Mouse (Mus musculus) telencephalon, adult 2 months (tissue): ENCODE results near the gene Krt75.
A peak's percentile ranks its signal among the peaks of the same experiment; 100 is the strongest.

ENCODE experiments used
- DNase-seq: peaks from one replicate; pipeline ENCODE4 v3.0.0-alpha.2; 2011; ENCODE audit warnings: low read depth, low spot score

The Krt75 gene

GRCm38 (mm10) chr15:101573796-101574345 lies at the start of gene Krt75:
TSS of gene Krt75 (minus strand) at chr15:101573904.
- DNase-seq = no peak

- DNase-seq = no peak
Measured at GRCm38 (mm10) chr15:101599123-101599522, 25.4 kb upstream of the Krt75 start.

- no peak for DNase-seq
Measured at GRCm38 (mm10) chr15:101588216-101588615, 14.5 kb upstream of the Krt75 start.

- no peak for DNase-seq
Measured at GRCm38 (mm10) chr15:101584456-101584855, 10.8 kb upstream of the Krt75 start.

GRCm38 (mm10) chr15:101583211-101583965 lies 9.7 kb upstream of the Krt75 start:
- no peak for DNase-seq

GRCm38 (mm10) chr15:101581701-101582100 lies 8.0 kb upstream of the Krt75 start:
- DNase-seq = peak; percentile 26

- no peak for DNase-seq
Measured at GRCm38 (mm10) chr15:101575506-101575905, 1.8 kb upstream of the Krt75 start.

GRCm38 (mm10) chr15:101567780-101568179 lies 5.9 kb downstream of the Krt75 start:
- no peak for DNase-seq

GRCm38 (mm10) chr15:101562850-101563249 lies 10.9 kb downstream of the Krt75 start, which contains the start of gene Krt90:
TSS of gene Krt90 (minus strand) at chr15:101562950.
- DNase-seq = no peak

- no peak for DNase-seq
Measured at GRCm38 (mm10) chr15:101558034-101558646, 15.6 kb downstream of the Krt75 start.

- no peak for DNase-seq
Measured at GRCm38 (mm10) chr15:101553169-101553568, 20.5 kb downstream of the Krt75 start.

GRCm38 (mm10) chr15:101552188-101552587 lies 21.5 kb downstream of the Krt75 start:
- DNase-seq = peak; percentile 44

- DNase-seq = no peak
Measured at GRCm38 (mm10) chr15:101550567-101550966, 23.1 kb downstream of the Krt75 start, which contains the start of gene Krt82. TSS of gene Krt82 (minus strand) at chr15:101550667.

- DNase-seq = no peak
Measured at GRCm38 (mm10) chr15:101544478-101544877, 29.2 kb downstream of the Krt75 start.

GRCm38 (mm10) chr15:101542543-101542942 lies 31.2 kb downstream of the Krt75 start:
- no peak for DNase-seq

GRCm38 (mm10) chr15:101538580-101538900 lies 35.2 kb downstream of the Krt75 start:
- DNase-seq = no peak

- no peak for DNase-seq
Measured at GRCm38 (mm10) chr15:101537864-101538579, 35.7 kb downstream of the Krt75 start.

- no peak for DNase-seq
Measured at GRCm38 (mm10) chr15:101536054-101536850, 37.5 kb downstream of the Krt75 start.

GRCm38 (mm10) chr15:101532720-101533119 lies 41.0 kb downstream of the Krt75 start, which contains the start of gene Krt84:
TSS of gene Krt84 (minus strand) at chr15:101532820.
- no peak for DNase-seq

GRCm38 (mm10) chr15:101522556-101523232 lies 51.0 kb downstream of the Krt75 start:
- no peak for DNase-seq

GRCm38 (mm10) chr15:101519792-101520191 lies 53.9 kb downstream of the Krt75 start:
- peak; percentile 58 for DNase-seq
